Mouse (Mus musculus) G1E (cell line): ENCODE measurements around the gene Scgb2b2. TPM values are rescaled to one million over a fixed set of nuclear protein-coding genes. Genes with fewer than 3 reads are reported as not detected.

Source experiments
- ATAC-seq: 2 replicates; pipeline ENCODE4 v1.8.0; 2016; ENCODE audit warnings: mild to moderate bottlenecking; ENCODE audit not compliant: insufficient number of reproducible peaks, poor library complexity, low FRiP score, severe bottlenecking; ENCODE audit errors: extremely low read depth
- DNase-seq: peaks from one replicate; pipeline ENCODE4 v3.0.0; 2012; ENCODE audit warnings: low spot score
- H3K27me3 ChIP-seq: 2 replicates; pipeline ENCODE4 v1.6.1; 2012; ENCODE audit warnings: mild to moderate bottlenecking, low read length, inconsistent platforms; ENCODE audit not compliant: insufficient read depth
- H3K36me3 ChIP-seq: replicated peaks from 2 replicates; pipeline ENCODE3; 2012; ENCODE audit warnings: mild to moderate bottlenecking, inconsistent platforms
- H3K4me1 ChIP-seq: 2 replicates; pipeline ENCODE4 v1.6.1; 2012; ENCODE audit warnings: low read depth, low read length, inconsistent platforms, mixed read lengths; ENCODE audit not compliant: insufficient read depth
- H3K4me3 ChIP-seq: 2 replicates; pipeline ENCODE4 v1.5.1; 2012; ENCODE audit warnings: low read depth, mild to moderate bottlenecking, inconsistent platforms, low read length, moderate library complexity, mixed read lengths
- H3K9me3 ChIP-seq: replicated peaks from 2 replicates; pipeline ENCODE4 v1.6.1; 2012; ENCODE audit warnings: inconsistent platforms
- CTCF ChIP-seq: IDR thresholded peaks from 2 replicates; pipeline ENCODE4 v1.5.1; 2012; ENCODE audit warnings: low read depth, low read length, inconsistent platforms, mixed read lengths
- GATA1 ChIP-seq: IDR thresholded peaks from 2 replicates; pipeline ENCODE4 v1.6.1; 2012; ENCODE audit warnings: borderline replicate concordance, low read length, inconsistent platforms, mixed read lengths
- GATA2 ChIP-seq: IDR thresholded peaks from 2 replicates; pipeline ENCODE4 v1.6.1; 2012; ENCODE audit warnings: low read depth, low read length, inconsistent platforms, borderline replicate concordance
- POLR2AphosphoS5 ChIP-seq: IDR thresholded peaks from 2 replicates; pipeline ENCODE4 v1.6.1; 2012; ENCODE audit warnings: low read depth, low read length, inconsistent platforms; ENCODE audit not compliant: insufficient replicate concordance
- TAL1 ChIP-seq: conservative IDR thresholded peaks from 2 replicates; pipeline ENCODE4 v1.6.1; 2012; ENCODE audit warnings: low read depth, low read length, inconsistent platforms, mixed read lengths
- polyA plus RNA-seq: library from polyadenylated mRNA; stranded (reverse); fragments of >175 nt; gene quantifications from 2 replicates; pipeline ENCODE4 v1.2.3, GENCODE M21; 2012
- total RNA-seq, 2 experiments: library from RNA; stranded (forward) in 1 of 2; stranded (reverse) in 1 of 2; fragments of 200-1000 nt in 1 of 2; fragments of >200 nt in 1 of 2; fragmentation: Nextera tagmentation in 1 of 2; gene quantifications; 2 replicates each; pipeline ENCODE4 v1.2.3; 2014 to 2017

Scgb2b2 gene
- total RNA-seq (2014; fragmentation: Nextera tagmentation), result not detected in 2 replicates
- not detected in 2 replicates for total RNA-seq (2017)
- not detected in 2 replicates for polyA plus RNA-seq

DNA sequence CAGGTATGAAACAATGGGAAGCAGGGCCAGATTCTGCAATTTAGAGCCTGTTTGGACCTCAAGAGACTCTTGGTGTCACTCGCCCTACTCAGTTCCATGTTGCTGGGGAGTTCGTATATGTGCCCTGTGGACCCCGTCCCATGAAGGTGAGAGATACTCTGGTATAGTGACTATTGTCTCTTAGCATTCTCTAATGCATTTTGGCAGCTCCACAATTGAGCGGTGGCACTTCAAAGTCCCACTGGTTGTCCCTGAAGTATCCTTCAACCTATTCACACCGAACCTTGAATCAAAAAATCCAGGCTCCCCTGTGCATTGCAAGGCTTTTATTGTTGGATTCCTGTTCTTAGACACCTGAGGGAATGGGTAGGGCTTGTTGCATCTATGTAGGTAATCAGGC, at the start of gene Scgb2b2:
Scgb2b2 (plus strand) TSS at position 301 of the 400 bp plus-strand sequence.
- Histone ChIP-seq H3K9me3 (peaks cover 2% of the 10 kb centered on the region), H3K36me3 (no peaks in the 10 kb centered on the region), H3K4me3 (no peak within 1 kb of the TSS), H3K27me3 (no peaks in the 10 kb centered on the region), H3K4me1 (no peaks in the 10 kb centered on the region)
- DNase-seq (no peak), ATAC-seq (no peak)
- TF ChIP-seq GATA1 (no peak), POLR2AphosphoS5 (no peak), TAL1 (no peak), GATA2 (no peak), CTCF (no peak)

- H3K4me1 ChIP-seq, result no peaks in the 10 kb centered on the region
- DNase-seq (no peak), ATAC-seq (no peak)
- no peaks in the 10 kb centered on the region for H3K36me3 ChIP-seq
- H3K4me3 ChIP-seq, result no peak within 1 kb of the TSS
- H3K27me3 ChIP-seq, result no peaks in the 10 kb centered on the region
- H3K9me3 ChIP-seq, result peaks cover 2% of the 10 kb centered on the region
- TF ChIP-seq GATA1 (no peak), TAL1 (no peak), GATA2 (no peak), POLR2AphosphoS5 (no peak), CTCF (no peak)
Observed at GRCm38 (mm10) chr7:31291721-31292120, 1.4 kb downstream of the Scgb2b2 start, which contains the start of gene Scgb1b2. Gene Scgb1b2 (minus strand): TSS chr7:31291821.

Other genes starting within 250 kb of the Scgb2b2 start
- gene Fxyd5, start 248.0 kb upstream of the Scgb2b2 start, total RNA-seq (2014; fragmentation: Nextera tagmentation), result 0.75 and 1.7 TPM in 2 replicates
- gene Fxyd5, start 248.0 kb upstream of the Scgb2b2 start, total RNA-seq (2017), result 3.3 and 3.4 TPM in 2 replicates
- gene Fxyd5, start 248.0 kb upstream of the Scgb2b2 start, polyA plus RNA-seq, result 1.2 and 1.8 TPM in 2 replicates
- not detected in 2 replicates for gene Fxyd7, start 239.0 kb upstream of the Scgb2b2 start, total RNA-seq (2014; fragmentation: Nextera tagmentation)
- not detected in 2 replicates for gene Fxyd7, start 239.0 kb upstream of the Scgb2b2 start, total RNA-seq (2017)
- gene Fxyd7, start 239.0 kb upstream of the Scgb2b2 start, polyA plus RNA-seq, result not detected in 2 replicates
- gene Fxyd1, start 233.3 kb upstream of the Scgb2b2 start, total RNA-seq (2014; fragmentation: Nextera tagmentation), result not detected in 2 replicates
- 0.35 TPM in 1 of 2 replicates, not detected in the other for gene Fxyd1, start 233.3 kb upstream of the Scgb2b2 start, total RNA-seq (2017)
- not detected in 2 replicates for gene Fxyd1, start 233.3 kb upstream of the Scgb2b2 start, polyA plus RNA-seq
- not detected in 2 replicates for gene Lgi4, start 231.2 kb upstream of the Scgb2b2 start, total RNA-seq (2014; fragmentation: Nextera tagmentation)
- 0.05 TPM in 1 of 2 replicates, not detected in the other for gene Lgi4, start 231.2 kb upstream of the Scgb2b2 start, total RNA-seq (2017)
- not detected in 2 replicates for gene Lgi4, start 231.2 kb upstream of the Scgb2b2 start, polyA plus RNA-seq
- not detected in 2 replicates for gene Fxyd3, start 213.8 kb upstream of the Scgb2b2 start, total RNA-seq (2014; fragmentation: Nextera tagmentation)
- gene Fxyd3, start 213.8 kb upstream of the Scgb2b2 start, total RNA-seq (2017), result 0.06 and 0.16 TPM in 2 replicates
- gene Fxyd3, start 213.8 kb upstream of the Scgb2b2 start, polyA plus RNA-seq, result not detected in 2 replicates
- gene Hpn, start 175.2 kb upstream of the Scgb2b2 start, total RNA-seq (2014; fragmentation: Nextera tagmentation), result not detected in 2 replicates
- gene Hpn, start 175.2 kb upstream of the Scgb2b2 start, total RNA-seq (2017), result 0.87 TPM in 1 of 2 replicates, not detected in the other
- not detected in 2 replicates for gene Hpn, start 175.2 kb upstream of the Scgb2b2 start, polyA plus RNA-seq
- gene Scn1b, start 163.5 kb upstream of the Scgb2b2 start, total RNA-seq (2014; fragmentation: Nextera tagmentation), result not detected in 2 replicates
- gene Scn1b, start 163.5 kb upstream of the Scgb2b2 start, total RNA-seq (2017), result not detected in 2 replicates
- not detected in 2 replicates for gene Scn1b, start 163.5 kb upstream of the Scgb2b2 start, polyA plus RNA-seq
- 38.4 and 52.7 TPM in 2 replicates for gene Gramd1a, start 134.6 kb upstream of the Scgb2b2 start, total RNA-seq (2014; fragmentation: Nextera tagmentation)
- gene Gramd1a, start 134.6 kb upstream of the Scgb2b2 start, total RNA-seq (2017), result 19.2 and 19.4 TPM in 2 replicates
- gene Gramd1a, start 134.6 kb upstream of the Scgb2b2 start, polyA plus RNA-seq, result 56.7 and 65.4 TPM in 2 replicates
- gene Scgb1b2, start 1.3 kb downstream of the Scgb2b2 start, total RNA-seq (2014; fragmentation: Nextera tagmentation), result not detected in 2 replicates
- gene Scgb1b2, start 1.3 kb downstream of the Scgb2b2 start, total RNA-seq (2017), result not detected in 2 replicates
- gene Scgb1b2, start 1.3 kb downstream of the Scgb2b2 start, polyA plus RNA-seq, result not detected in 2 replicates
- not detected in 2 replicates for gene Scgb2b3, start 71.6 kb downstream of the Scgb2b2 start, total RNA-seq (2014; fragmentation: Nextera tagmentation)
- not detected in 2 replicates for gene Scgb2b3, start 71.6 kb downstream of the Scgb2b2 start, total RNA-seq (2017)
- not detected in 2 replicates for gene Scgb2b3, start 71.6 kb downstream of the Scgb2b2 start, polyA plus RNA-seq
- not detected in 2 replicates for gene Scgb1b3, start 85.1 kb downstream of the Scgb2b2 start, total RNA-seq (2014; fragmentation: Nextera tagmentation)
- not detected in 2 replicates for gene Scgb1b3, start 85.1 kb downstream of the Scgb2b2 start, total RNA-seq (2017)
- not detected in 2 replicates for gene Scgb1b3, start 85.1 kb downstream of the Scgb2b2 start, polyA plus RNA-seq